Mouse (Mus musculus) intestine, embryonic 14.5 days (tissue): ENCODE results near the gene Ppara. TPM values are rescaled to one million over a fixed set of nuclear protein-coding genes. Genes with fewer than 3 reads are reported as not detected.

ENCODE experiments used
- ATAC-seq: fragments of 200-750 bp; cut with Nextera tagmentation; replicated peaks from 2 replicates; pipeline ENCODE4 v1.8.0; 2017; ENCODE audit warnings: low read depth, moderate number of reproducible peaks, moderate TSS enrichment, moderate library complexity; ENCODE audit not compliant: low FRiP score, low TSS enrichment
- DNase-seq: peaks from one replicate; pipeline ENCODE4 v3.0.0-alpha.2; 2018; ENCODE audit warnings: low spot score
- H3K27ac ChIP-seq: fragments of 300-500 bp; sonication (generic); 2 replicates; pipeline ENCODE4 v1.5.1; 2014; ENCODE audit warnings: low read depth, mild to moderate bottlenecking, control low read depth
- H3K27me3 ChIP-seq: fragments of 300-500 bp; sonication (generic); replicated peaks from 2 replicates; pipeline ENCODE4 v1.6.1; 2014; ENCODE audit warnings: low read length, control low read depth; ENCODE audit not compliant: control insufficient read depth, insufficient read depth
- H3K36me3 ChIP-seq: fragments of 300-500 bp; sonication (generic); 2 replicates; pipeline ENCODE4 v1.6.1; 2014; ENCODE audit warnings: low read length, control low read depth; ENCODE audit not compliant: control insufficient read depth, insufficient read depth
- H3K4me1 ChIP-seq: fragments of 300-500 bp; sonication (generic); replicated peaks from 2 replicates; pipeline ENCODE4 v1.6.1; 2014; ENCODE audit warnings: low read length, control low read depth, mixed read lengths; ENCODE audit not compliant: control insufficient read depth, insufficient read depth
- H3K4me2 ChIP-seq: fragments of 300-500 bp; sonication (generic); 2 replicates; pipeline ENCODE4 v1.6.1; 2014; ENCODE audit warnings: low read length
- H3K4me3 ChIP-seq: fragments of 300-500 bp; sonication (generic); 2 replicates; pipeline ENCODE4 v1.5.1; 2014; ENCODE audit warnings: low read depth, low read length, control low read depth, mixed read lengths
- H3K9ac ChIP-seq: fragments of 300-500 bp; sonication (generic); 2 replicates; pipeline ENCODE4 v1.6.1; 2014; ENCODE audit warnings: mild to moderate bottlenecking, low read length
- H3K9me3 ChIP-seq: fragments of 300-500 bp; sonication (generic); 2 replicates; pipeline ENCODE4 v1.6.1; 2016; ENCODE audit warnings: low read length, control low read depth; ENCODE audit not compliant: control insufficient read depth
- WGBS: fragments of 180-500 bp; shearing (Covaris S2); extraction: QIAGEN DNeasy Blood & Tissue Kit; methylation state at CpG from one replicate; pipeline ENCODE4 v1.1.7; 2014; 5-methylcytosine and 5-hydroxymethylcytosine counted together
- polyA plus RNA-seq: library from polyadenylated mRNA; unstranded; fragments of >200 nt; fragmentation: Nextera tagmentation; extraction: Ambion mirVana; gene quantifications from 2 replicates; pipeline ENCODE4 v1.2.1, GENCODE M21; 2014

Gene Ppara
- polyA plus RNA-seq, 1 experiment from 2014 or later = 7.6 TPM

GRCm38 (mm10) chr15:85798676-85799075 lies 63.9 kb downstream of the Ppara start:
- no peaks in the 10 kb centered on the region for H3K36me3 ChIP-seq
- no peak overlapping the region for H3K9ac ChIP-seq
- H3K4me3 ChIP-seq = no peak overlapping the region
- no peaks in the 10 kb centered on the region for H3K27me3 ChIP-seq
- WGBS = 89% methylated on average over 8 of the region's 8 CpGs
- no peaks in the 10 kb centered on the region for H3K4me1 ChIP-seq
- ATAC-seq (no peak), DNase-seq (no peak)
- H3K4me2 ChIP-seq = no peak overlapping the region
- H3K27ac ChIP-seq = no peak overlapping the region
- no peaks in the 10 kb centered on the region for H3K9me3 ChIP-seq

- Histone ChIP-seq H3K4me3 (no peak overlapping the region), H3K27me3 (no peaks in the 10 kb centered on the region), H3K9ac (no peak overlapping the region), H3K36me3 (no peaks in the 10 kb centered on the region), H3K9me3 (no peaks in the 10 kb centered on the region), H3K4me2 (no peak overlapping the region), H3K27ac (no peak overlapping the region), H3K4me1 (no peaks in the 10 kb centered on the region)
- WGBS = 81% methylated on average over 2 of the region's 2 CpGs
- ATAC-seq (no peak), DNase-seq (no peak)
Measured at GRCm38 (mm10) chr15:85802931-85803330, 68.1 kb downstream of the Ppara start.

- Histone ChIP-seq H3K27ac (no peak overlapping the region), H3K9me3 (no peaks in the 10 kb centered on the region), H3K4me2 (no peak overlapping the region), H3K36me3 (no peaks in the 10 kb centered on the region), H3K4me3 (no peak overlapping the region), H3K27me3 (no peaks in the 10 kb centered on the region), H3K9ac (no peak overlapping the region), H3K4me1 (peaks cover 8% of the 10 kb centered on the region)
- 71% methylated on average over 4 of the region's 4 CpGs for WGBS
- DNase-seq = no peak
- no peak for ATAC-seq
Measured at GRCm38 (mm10) chr15:85806886-85807285, 72.1 kb downstream of the Ppara start.

GRCm38 (mm10) chr15:85807404-85807803 lies 72.6 kb downstream of the Ppara start:
- DNase-seq = no peak
- Histone ChIP-seq H3K4me3 (no peak overlapping the region), H3K27ac (no peak overlapping the region), H3K9me3 (no peaks in the 10 kb centered on the region), H3K36me3 (no peaks in the 10 kb centered on the region), H3K4me2 (no peak overlapping the region), H3K9ac (no peak overlapping the region), H3K27me3 (no peaks in the 10 kb centered on the region), H3K4me1 (peaks cover 8% of the 10 kb centered on the region)
- WGBS = 83% methylated on average over 4 of the region's 4 CpGs
- no peak for ATAC-seq

- Histone ChIP-seq H3K4me1 (peaks cover 8% of the 10 kb centered on the region), H3K4me2 (no peak overlapping the region), H3K27ac (no peak overlapping the region), H3K9ac (no peak overlapping the region), H3K4me3 (no peak overlapping the region), H3K27me3 (no peaks in the 10 kb centered on the region), H3K9me3 (no peaks in the 10 kb centered on the region), H3K36me3 (no peaks in the 10 kb centered on the region)
- DNase-seq (no peak), ATAC-seq (no peak)
- WGBS = 80% methylated on average over 6 of the region's 6 CpGs
Measured at GRCm38 (mm10) chr15:85808031-85808430, 73.2 kb downstream of the Ppara start.

GRCm38 (mm10) chr15:85808434-85808833 lies 73.7 kb downstream of the Ppara start:
- H3K36me3 ChIP-seq = no peaks in the 10 kb centered on the region
- H3K9ac ChIP-seq = no peak overlapping the region
- H3K27ac ChIP-seq = no peak overlapping the region
- ATAC-seq (no peak), DNase-seq (no peak)
- peaks cover 8% of the 10 kb centered on the region for H3K4me1 ChIP-seq
- WGBS = 53% methylated on average over 8 of the region's 8 CpGs
- H3K9me3 ChIP-seq = no peaks in the 10 kb centered on the region
- no peak overlapping the region for H3K4me3 ChIP-seq
- H3K27me3 ChIP-seq = no peaks in the 10 kb centered on the region
- no peak overlapping the region for H3K4me2 ChIP-seq

GRCm38 (mm10) chr15:85809091-85809490 lies 74.3 kb downstream of the Ppara start:
- Histone ChIP-seq H3K9me3 (no peaks in the 10 kb centered on the region), H3K4me2 (no peak overlapping the region)
- WGBS = 87% methylated on average over 12 of the region's 12 CpGs

GRCm38 (mm10) chr15:85810462-85810805 lies 75.7 kb downstream of the Ppara start:
- H3K9me3 ChIP-seq = no peaks in the 10 kb centered on the region
- H3K4me1 ChIP-seq = peaks cover 8% of the 10 kb centered on the region
- no peak overlapping the region for H3K27ac ChIP-seq
- ATAC-seq = no peak
- H3K9ac ChIP-seq = peak overlapping the region; percentile 74
- WGBS = 77% methylated on average over 5 of the region's 5 CpGs
- H3K4me2 ChIP-seq = peak overlapping the region; percentile 87
- no peaks in the 10 kb centered on the region for H3K36me3 ChIP-seq
- no peak for DNase-seq
- H3K4me3 ChIP-seq = peak overlapping the region; percentile 64
- H3K27me3 ChIP-seq = no peaks in the 10 kb centered on the region

More at GRCm38 (mm10) chr15:85809091-85809490, 74.3 kb downstream of the Ppara start:
- Histone ChIP-seq H3K4me1 (peaks cover 8% of the 10 kb centered on the region), H3K9ac (no peak overlapping the region), H3K36me3 (no peaks in the 10 kb centered on the region), H3K27ac (no peak overlapping the region), H3K4me3 (no peak overlapping the region), H3K27me3 (no peaks in the 10 kb centered on the region)
- ATAC-seq (no peak), DNase-seq (no peak)

GRCm38 (mm10) chr15:85810806-85811521 lies 76.2 kb downstream of the Ppara start:
- peak; percentile 84 for ATAC-seq

More at GRCm38 (mm10) chr15:85810806-85811521, 76.2 kb downstream of the Ppara start:
- 2% methylated on average over 36 of the region's 36 CpGs for WGBS
- Histone ChIP-seq H3K4me1 (peaks cover 8% of the 10 kb centered on the region), H3K9me3 (no peaks in the 10 kb centered on the region), H3K36me3 (no peaks in the 10 kb centered on the region), H3K27me3 (no peaks in the 10 kb centered on the region), H3K4me3 (peak overlapping the region; percentile 64), H3K4me2 (peak overlapping the region; percentile 87), H3K27ac (peak overlapping the region; percentile 60; the same call in 1 of the 2 replicates), H3K9ac (peak overlapping the region; percentile 74)
- DNase-seq = no peak
